Mouse (Mus musculus) liver, adult 2 months (tissue): ENCODE data around the gene Abraxas1. TPM values are rescaled to one million over a fixed set of nuclear protein-coding genes. Genes with fewer than 3 reads are reported as not detected.

ENCODE experiments used
- DNase-seq: peaks from one replicate; pipeline ENCODE4 v3.0.0-alpha.2; 2011; ENCODE audit warnings: low read depth, low spot score; ENCODE audit errors: extremely low read depth
- H3K27ac ChIP-seq: fragments of 200-500 bp; replicated peaks from 2 replicates; pipeline ENCODE4 v1.5.1; 2012; ENCODE audit warnings: low read depth, mild to moderate bottlenecking, control low read depth, inconsistent platforms, low read length; ENCODE audit not compliant: insufficient read depth
- H3K27me3 ChIP-seq: fragments of 200-500 bp; 2 replicates; pipeline ENCODE4 v1.6.1; 2012; ENCODE audit warnings: mild to moderate bottlenecking, moderate library complexity, low read length, inconsistent platforms; ENCODE audit not compliant: control insufficient read depth, insufficient read depth
- H3K36me3 ChIP-seq: fragments of 200-500 bp; 2 replicates; pipeline ENCODE4 v1.6.1; 2012; ENCODE audit warnings: low read length, inconsistent platforms; ENCODE audit not compliant: control insufficient read depth, insufficient read depth
- H3K4me1 ChIP-seq: fragments of 200-500 bp; 2 replicates; pipeline ENCODE4 v1.6.1; 2011; ENCODE audit warnings: low read length; ENCODE audit not compliant: control insufficient read depth, insufficient read depth
- H3K4me3 ChIP-seq: fragments of 200-500 bp; 2 replicates; pipeline ENCODE4 v1.5.1; 2011; ENCODE audit warnings: low read depth, mild to moderate bottlenecking, control low read depth, low read length, moderate library complexity; ENCODE audit not compliant: insufficient read depth
- H3K79me2 ChIP-seq: fragments of 200-500 bp; 2 replicates; pipeline ENCODE4 v1.6.1; 2012; ENCODE audit warnings: inconsistent platforms, mild to moderate bottlenecking, low read length, moderate library complexity; ENCODE audit not compliant: control insufficient read depth, insufficient read depth
- H3K9ac ChIP-seq: fragments of 200-500 bp; 2 replicates; pipeline ENCODE4 v1.6.1; 2012; ENCODE audit warnings: low read depth, mild to moderate bottlenecking, control low read depth, inconsistent platforms, low read length
- CTCF ChIP-seq: fragments of 200-500 bp; IDR thresholded peaks from 2 replicates; pipeline ENCODE4 v1.5.1; 2011; ENCODE audit warnings: low read depth, low read length, control low read depth
- POLR2A ChIP-seq: fragments of 200-500 bp; IDR thresholded peaks from 2 replicates; pipeline ENCODE4 v1.6.1; 2011; ENCODE audit warnings: low read length, control low read depth; ENCODE audit not compliant: insufficient read depth; ENCODE audit errors: extremely low read depth
- WGBS: fragments of 180-500 bp; shearing (Covaris S2); methylation state at CpG from one replicate; pipeline ENCODE4 v1.1.7; 2018; 5-methylcytosine and 5-hydroxymethylcytosine counted together
- polyA plus RNA-seq: library from polyadenylated mRNA; depleted of rRNA; stranded (reverse); fragments of >200 nt; gene quantifications from 2 replicates; pipeline ENCODE4 v1.2.3, GENCODE M21; 2012
- total RNA-seq: library from RNA; depleted of rRNA; stranded (reverse); fragments of >200 nt; gene quantifications from 2 replicates; pipeline ENCODE4 v1.2.3, GENCODE M21; 2014

Gene Abraxas1
- total and polyA plus RNA-seq, 2 experiments: 3.0 to 9.5 TPM

DNA sequence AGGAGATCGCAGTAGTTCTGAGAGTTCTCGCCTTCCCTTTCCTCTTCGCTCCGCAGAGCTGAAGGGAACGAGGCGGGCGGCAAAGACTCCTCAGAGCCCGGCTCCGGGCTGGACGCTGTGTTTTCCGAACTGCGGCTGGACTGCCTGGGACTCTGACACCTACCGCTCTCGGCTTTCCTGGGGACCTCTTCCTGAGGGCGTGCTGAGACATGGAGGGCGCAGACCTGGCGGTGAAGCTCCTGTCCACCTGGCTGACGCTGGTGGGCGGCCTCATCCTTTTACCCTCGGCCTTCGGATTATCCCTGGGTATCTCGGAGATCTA lies 25.8 kb upstream of the Abraxas1 start:
- under 1% methylated on average over 22 of the region's 22 CpGs for WGBS
- H3K36me3 ChIP-seq: no peaks in the 10 kb centered on the region
- H3K9ac ChIP-seq: peak overlapping the region; percentile 82
- no peaks in the 10 kb centered on the region for H3K79me2 ChIP-seq
- peak overlapping the region; percentile 30 for H3K27ac ChIP-seq
- no peaks in the 10 kb centered on the region for H3K27me3 ChIP-seq
- no peak for DNase-seq
- peak overlapping the region; percentile 63 for H3K4me3 ChIP-seq
- TF ChIP-seq CTCF (no peak), POLR2A (no peak)
- H3K4me1 ChIP-seq: peaks cover 4% of the 10 kb centered on the region

DNA sequence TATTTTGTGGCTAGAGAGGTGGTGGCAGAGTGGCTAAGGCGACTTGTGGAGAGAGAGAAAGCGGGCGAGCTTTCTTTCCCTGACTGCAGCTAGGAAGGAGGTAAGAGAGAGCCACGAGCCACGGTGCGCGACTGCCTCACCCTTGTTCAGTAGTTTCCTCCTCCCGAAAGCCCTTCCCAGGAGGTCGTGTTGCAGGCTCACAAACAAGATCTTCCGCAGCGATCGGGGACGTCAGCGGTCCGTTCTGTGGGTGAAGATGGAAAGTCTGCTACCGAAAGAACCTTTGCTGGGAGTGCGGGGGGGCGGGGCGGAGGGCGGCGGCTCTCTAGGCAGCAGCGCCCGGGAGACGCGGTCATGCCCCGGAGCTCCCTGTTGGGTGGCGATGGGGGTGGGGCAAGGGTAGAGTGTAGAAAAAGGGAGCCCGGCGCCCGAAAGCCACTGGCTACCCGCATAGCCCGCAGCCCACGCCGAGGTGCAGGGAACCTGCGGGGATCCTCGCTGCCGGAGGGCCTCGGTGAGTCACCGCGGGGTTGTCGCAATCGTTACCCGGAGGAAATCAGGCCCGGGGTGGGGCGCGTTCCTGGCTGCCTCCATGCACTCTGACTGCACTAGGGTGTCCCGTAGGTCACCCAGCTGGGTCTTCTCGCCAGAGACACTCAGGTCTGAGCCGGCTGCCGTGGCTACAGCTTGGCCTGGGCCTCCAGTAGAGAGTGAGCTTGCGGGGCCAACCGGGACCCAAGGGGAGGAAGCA lies 25.3 kb upstream of the Abraxas1 start:
- H3K4me1 ChIP-seq: peaks cover 4% of the 10 kb centered on the region
- H3K79me2 ChIP-seq: no peaks in the 10 kb centered on the region
- H3K4me3 ChIP-seq: peak overlapping the region; percentile 63
- peak overlapping the region; percentile 30 for H3K27ac ChIP-seq
- H3K36me3 ChIP-seq: no peaks in the 10 kb centered on the region
- DNase-seq: peak; percentile 75
- under 1% methylated on average over 52 of the region's 52 CpGs for WGBS
- H3K27me3 ChIP-seq: no peaks in the 10 kb centered on the region
- peak overlapping the region; percentile 82 for H3K9ac ChIP-seq
- no peak for TF ChIP-seq CTCF
- no peak for TF ChIP-seq POLR2A

DNA sequence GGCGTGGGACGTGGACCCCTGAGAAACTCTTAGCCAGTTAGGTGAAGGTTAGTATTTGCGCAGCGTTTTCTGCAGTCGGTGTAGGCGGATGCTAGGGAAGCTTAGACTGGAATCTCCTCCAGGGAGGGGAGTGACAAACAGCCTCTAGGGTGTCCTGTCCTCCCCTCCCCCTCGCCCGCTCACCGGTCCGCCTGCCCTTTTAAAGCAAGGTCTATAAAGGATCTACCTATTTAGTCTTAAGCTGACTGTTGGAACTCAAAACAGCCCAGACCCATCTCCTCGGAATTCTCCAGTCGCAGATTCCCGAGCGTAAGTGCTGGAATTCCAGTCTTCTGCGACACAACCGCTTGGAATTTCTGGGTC lies 24.7 kb upstream of the Abraxas1 start, which contains the start of gene Gpat3:
TSS of gene Gpat3 (plus strand) at position 229 of the 363 bp plus-strand sequence.
- no peak for DNase-seq

DNA sequence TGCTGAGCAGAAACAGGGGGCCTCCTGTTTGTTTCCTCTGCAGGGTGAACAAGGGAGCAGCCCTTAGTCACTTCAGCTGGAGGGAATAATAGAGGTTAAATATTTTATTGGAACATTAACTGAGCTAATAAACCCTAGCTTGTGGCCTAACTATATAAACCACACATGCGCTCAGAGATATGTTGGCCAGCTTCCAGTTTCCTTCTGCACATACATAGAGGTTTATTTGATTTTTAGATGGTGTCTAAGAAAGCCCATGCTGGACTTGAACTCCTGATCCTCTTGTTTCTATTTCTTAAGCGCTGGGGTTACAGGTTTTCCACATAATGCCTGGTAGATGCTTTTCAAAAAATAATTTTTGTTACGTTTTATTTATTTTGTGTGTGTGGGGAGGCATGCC lies 23.7 kb upstream of the Abraxas1 start:
- Histone ChIP-seq H3K27me3 (no peaks in the 10 kb centered on the region), H3K4me3 (no peak overlapping the region), H3K9ac (no peak overlapping the region), H3K4me1 (peaks cover 4% of the 10 kb centered on the region), H3K36me3 (no peaks in the 10 kb centered on the region), H3K79me2 (no peaks in the 10 kb centered on the region), H3K27ac (no peak overlapping the region)
- TF ChIP-seq CTCF: no peak
- no peak for TF ChIP-seq POLR2A
- DNase-seq: no peak
- WGBS: 77% methylated on average over 3 of the region's 3 CpGs

More for the DNA sequence above, 24.7 kb upstream of the Abraxas1 start, which contains the start of gene Gpat3:
- Histone ChIP-seq H3K4me1 (peaks cover 4% of the 10 kb centered on the region), H3K36me3 (no peaks in the 10 kb centered on the region), H3K9ac (peak within 1 kb of the TSS; percentile 82), H3K27me3 (no peaks in the 10 kb centered on the region), H3K4me3 (peak within 1 kb of the TSS; percentile 63), H3K27ac (peak within 1 kb of the TSS; percentile 30), H3K79me2 (no peaks in the 10 kb centered on the region)
- under 1% methylated on average over 16 of the region's 16 CpGs for WGBS
- TF ChIP-seq CTCF (no peak), POLR2A (no peak)

DNA sequence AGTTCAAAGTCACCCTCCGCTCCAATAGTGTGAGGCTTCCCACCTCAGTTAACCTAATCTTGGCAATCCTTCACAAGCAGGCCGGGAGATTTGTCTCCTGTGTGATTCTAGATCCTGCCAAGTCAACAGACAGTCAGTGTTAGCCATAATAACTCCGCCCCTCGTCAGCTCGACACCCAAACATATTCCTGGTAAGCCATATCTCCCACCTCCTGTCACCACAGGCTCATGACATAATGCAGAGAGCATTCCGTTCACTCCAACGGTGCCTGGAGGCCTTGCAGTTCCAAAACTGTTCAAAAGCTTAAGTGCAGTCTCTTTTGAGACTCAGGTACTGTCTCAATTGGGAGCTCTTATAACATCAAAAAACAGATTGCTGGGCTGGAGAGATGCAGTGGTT lies 17.1 kb upstream of the Abraxas1 start:
- TF ChIP-seq POLR2A: no peak
- TF ChIP-seq CTCF: no peak
- DNase-seq: no peak
- Histone ChIP-seq H3K4me1 (no peaks in the 10 kb centered on the region), H3K27ac (no peak overlapping the region), H3K79me2 (no peaks in the 10 kb centered on the region), H3K9ac (no peak overlapping the region), H3K4me3 (no peak overlapping the region), H3K27me3 (no peaks in the 10 kb centered on the region), H3K36me3 (no peaks in the 10 kb centered on the region)
- 85% methylated on average over 7 of the region's 7 CpGs for WGBS

DNA sequence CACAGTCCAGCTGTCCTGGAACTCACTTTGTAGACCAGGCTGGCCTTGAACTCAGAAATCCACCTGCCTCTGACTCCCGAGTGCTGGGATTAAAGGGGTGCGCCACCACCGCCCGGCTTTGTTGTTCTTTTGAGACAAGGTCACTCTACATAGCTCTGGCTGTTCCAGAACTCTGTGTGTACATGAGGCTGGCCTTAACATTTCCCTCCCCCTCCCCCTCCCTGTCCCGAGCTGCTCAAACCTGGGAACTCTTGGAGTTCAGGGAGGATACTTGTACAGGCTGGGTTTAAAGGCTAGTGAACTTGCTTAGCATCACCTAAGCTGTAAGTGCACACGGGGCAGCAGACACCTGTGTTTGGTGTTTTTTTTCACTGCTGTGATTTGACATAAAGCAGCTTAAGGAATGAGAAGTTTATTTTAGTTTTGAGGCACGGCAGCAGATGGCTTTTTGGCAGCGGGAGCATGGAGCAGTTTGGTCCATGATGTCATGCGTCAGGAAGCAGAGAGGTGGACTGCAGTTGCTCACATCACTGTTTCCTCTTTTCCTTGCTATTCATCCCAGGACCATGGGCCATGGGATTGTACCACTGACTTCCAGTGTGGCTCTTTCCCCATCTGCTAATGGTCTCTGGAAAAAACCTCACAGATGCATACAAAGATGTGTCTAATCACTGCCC lies 15.2 kb upstream of the Abraxas1 start:
- Histone ChIP-seq H3K36me3 (no peaks in the 10 kb centered on the region), H3K27me3 (no peaks in the 10 kb centered on the region), H3K79me2 (no peaks in the 10 kb centered on the region), H3K9ac (no peak overlapping the region), H3K4me3 (no peak overlapping the region), H3K4me1 (no peaks in the 10 kb centered on the region), H3K27ac (no peak overlapping the region)
- no peak for DNase-seq
- TF ChIP-seq CTCF (no peak), POLR2A (no peak)
- 56% methylated on average over 9 of the region's 9 CpGs for WGBS
